Mouse (Mus musculus): ENCODE measurements around the gene Tbc1d1.
A peak's percentile ranks its signal among the peaks of the same experiment; 100 is the strongest.

Tbc1d1 gene

DNA sequence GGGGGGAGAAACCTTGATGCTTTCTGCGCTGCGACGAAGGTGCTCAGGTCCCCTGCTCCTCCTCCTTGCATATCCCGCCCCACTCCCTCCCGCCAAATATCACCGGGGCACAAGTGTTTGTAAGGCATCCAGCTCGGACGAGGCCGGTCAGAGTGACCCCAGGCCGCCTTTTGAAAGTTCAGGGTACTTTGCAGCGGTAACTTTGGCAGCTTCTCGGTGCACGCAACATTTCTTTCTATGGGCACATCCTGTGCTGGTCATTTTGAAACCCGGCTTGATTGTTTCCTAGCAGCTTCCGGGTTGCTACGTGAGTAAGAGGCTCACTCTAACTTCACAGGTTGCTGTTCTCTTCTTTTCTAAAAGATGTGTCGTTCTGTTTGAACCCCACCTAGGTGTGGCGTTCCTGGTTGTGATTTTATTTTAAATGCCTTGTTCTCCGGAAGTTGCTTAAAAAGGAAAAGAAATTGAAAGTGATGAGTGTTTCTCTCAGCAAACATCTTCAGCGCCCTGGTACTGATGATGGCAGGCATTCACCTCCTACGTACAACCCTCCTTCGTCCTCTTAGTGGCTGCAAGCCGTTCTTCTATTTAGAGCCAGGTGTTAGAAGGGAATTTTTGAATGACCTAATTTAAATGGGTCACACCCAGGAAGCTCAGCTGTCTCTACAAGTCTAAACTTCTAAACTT lies 4.7 kb downstream of the Tbc1d1 start:
- peak; percentile 16 for DNase-seq (ENCODE audit: low spot score)

GRCm38 (mm10) chr5:64161917-64162316 lies 5.8 kb downstream of the Tbc1d1 start:
- no peak for DNase-seq (ENCODE audit: low spot score)

DNA sequence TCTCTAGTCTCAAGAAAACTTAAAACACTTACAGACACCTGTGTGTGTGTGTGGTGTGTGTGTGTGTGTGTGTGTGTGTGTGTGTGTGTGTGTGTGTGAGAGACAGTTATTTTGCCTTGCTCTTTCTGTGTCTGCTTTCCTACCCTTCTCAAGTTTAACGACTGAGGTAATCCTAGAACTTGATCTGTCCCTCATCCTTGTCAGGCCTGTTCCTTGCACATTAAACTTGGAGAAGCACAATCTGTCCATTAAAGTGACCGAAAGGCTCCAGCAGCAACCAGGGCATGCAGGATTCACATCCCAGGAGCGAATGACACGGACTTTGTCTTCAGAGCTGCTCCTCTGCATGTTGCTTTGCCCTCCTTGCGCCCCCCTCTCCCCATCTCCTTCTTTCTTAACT lies 6.5 kb downstream of the Tbc1d1 start:
- DNase-seq (ENCODE audit: low spot score) = no peak

GRCm38 (mm10) chr5:64164414-64164813 lies 8.3 kb downstream of the Tbc1d1 start:
- DNase-seq (ENCODE audit: low spot score) = no peak

GRCm38 (mm10) chr5:64165826-64166225 lies 9.7 kb downstream of the Tbc1d1 start:
- no peak for DNase-seq (ENCODE audit: low spot score)

DNA sequence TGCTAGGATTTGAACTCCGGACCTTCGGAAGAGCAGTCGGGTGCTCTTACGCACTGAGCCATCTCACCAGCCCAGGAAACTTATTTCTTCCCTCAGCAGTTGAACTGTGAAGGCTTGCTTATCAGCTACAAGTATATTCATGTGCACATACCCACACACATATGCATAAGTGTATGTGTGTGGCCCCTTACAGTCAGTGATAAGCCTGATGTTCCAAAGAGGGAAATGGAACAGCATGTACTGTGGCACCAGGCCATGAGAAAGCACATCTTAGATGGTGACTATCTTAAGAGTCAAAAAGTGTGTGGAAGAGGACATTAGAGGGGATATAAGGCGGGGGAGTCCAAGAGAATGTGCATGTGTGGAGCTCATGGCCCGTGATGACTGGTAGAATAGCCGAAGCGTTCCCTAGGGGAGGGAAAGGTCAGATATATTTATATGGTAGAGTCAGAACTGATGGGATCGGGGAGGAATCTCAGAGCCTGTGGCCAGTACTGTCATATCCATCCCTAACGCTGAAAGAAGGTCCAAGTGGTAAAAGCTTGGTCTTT lies 13.0 kb downstream of the Tbc1d1 start:
- no peak for DNase-seq (ENCODE audit: low spot score)

DNA sequence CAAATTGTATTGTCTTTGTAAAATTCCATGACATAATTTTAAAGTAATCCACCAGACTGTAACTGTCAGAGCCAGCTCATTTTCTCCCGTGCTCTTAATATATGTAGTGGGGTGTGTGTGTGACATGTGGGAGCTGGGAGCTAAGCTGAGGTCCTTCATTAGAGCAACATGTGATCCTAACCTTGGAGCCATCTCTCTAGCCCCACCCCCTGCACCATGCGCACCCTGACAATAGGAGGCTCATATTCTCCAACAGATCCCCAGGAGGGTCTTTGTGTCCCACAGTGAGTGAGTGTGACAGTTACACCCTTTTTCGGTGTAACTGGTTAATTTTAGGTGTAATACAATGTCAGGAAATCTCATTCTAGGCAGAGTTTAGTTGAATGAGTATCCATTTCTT lies 16.8 kb downstream of the Tbc1d1 start:
- no peak for DNase-seq (ENCODE audit: low spot score)

DNA sequence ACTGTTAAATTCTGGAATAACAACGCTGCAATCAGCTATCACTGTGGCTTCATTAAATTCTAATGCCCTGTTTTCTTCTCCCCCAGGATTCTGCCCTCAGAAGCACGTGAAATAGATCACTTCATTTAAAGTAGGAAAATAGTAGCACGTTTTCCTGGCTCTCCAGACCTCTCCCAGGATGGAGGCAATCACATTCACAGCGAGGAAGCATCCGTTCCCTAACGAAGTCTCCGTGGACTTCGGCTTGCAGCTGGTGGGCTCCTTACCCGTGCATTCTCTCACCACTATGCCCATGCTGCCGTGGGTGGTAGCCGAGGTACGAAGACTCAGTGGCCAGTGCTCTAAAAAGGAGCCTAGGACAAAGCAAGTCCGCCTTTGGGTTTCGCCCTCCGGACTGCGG lies 17.2 kb downstream of the Tbc1d1 start:
- DNase-seq (ENCODE audit: low spot score) = no peak

DNA sequence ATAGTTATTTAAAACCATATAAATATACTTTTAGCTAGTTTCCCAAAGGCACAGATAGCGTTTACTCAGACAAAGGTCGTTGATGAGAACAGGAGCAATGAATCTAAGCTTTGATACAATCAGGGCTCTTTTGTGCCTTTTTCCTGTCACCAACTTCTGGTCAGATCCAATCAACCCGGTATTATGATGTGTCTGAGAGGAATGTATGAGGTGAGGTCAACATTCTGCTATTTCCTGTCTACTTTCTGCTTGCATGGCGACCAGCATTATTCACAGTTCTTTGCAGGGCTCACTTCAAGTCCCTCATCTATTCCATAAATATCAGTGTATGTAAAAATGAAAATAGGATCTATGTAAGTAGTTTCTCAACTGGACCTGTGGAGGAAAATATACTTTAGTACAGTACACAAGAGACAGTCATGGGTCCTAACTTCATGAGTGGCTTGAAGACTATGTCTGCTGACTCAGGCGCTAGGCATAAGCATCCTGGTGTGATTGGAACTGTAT lies 18.4 kb downstream of the Tbc1d1 start:
- no peak for DNase-seq (ENCODE audit: low spot score)

GRCm38 (mm10) chr5:64180548-64180947 lies 24.4 kb downstream of the Tbc1d1 start:
- DNase-seq (ENCODE audit: low spot score) = no peak

- no peak for DNase-seq (ENCODE audit: low spot score)
Observed at GRCm38 (mm10) chr5:64183712-64184111, 27.6 kb downstream of the Tbc1d1 start.

DNA sequence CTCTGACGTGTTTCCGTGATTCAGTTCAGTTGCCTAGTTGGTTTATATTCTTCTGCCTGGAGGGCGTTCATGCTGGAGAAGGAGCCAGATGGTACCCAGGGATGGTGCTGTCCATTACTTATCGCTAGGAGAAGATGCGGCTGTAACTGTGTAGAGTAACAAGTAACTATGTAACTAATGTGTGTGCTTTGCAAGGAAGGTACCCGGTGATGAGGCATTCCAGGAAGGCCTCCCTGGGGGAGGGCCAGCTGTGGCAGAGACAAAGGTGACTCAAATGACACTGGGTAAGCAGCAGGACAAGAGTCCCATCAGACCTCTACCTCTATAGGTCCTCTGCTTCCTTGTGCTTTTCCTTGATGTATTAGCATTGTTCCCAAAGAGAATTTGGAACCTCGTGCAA lies 29.2 kb downstream of the Tbc1d1 start:
- DNase-seq (ENCODE audit: low spot score) = no peak

- no peak for DNase-seq (ENCODE audit: low spot score)
Observed at GRCm38 (mm10) chr5:64186566-64186965, 30.5 kb downstream of the Tbc1d1 start.

DNA sequence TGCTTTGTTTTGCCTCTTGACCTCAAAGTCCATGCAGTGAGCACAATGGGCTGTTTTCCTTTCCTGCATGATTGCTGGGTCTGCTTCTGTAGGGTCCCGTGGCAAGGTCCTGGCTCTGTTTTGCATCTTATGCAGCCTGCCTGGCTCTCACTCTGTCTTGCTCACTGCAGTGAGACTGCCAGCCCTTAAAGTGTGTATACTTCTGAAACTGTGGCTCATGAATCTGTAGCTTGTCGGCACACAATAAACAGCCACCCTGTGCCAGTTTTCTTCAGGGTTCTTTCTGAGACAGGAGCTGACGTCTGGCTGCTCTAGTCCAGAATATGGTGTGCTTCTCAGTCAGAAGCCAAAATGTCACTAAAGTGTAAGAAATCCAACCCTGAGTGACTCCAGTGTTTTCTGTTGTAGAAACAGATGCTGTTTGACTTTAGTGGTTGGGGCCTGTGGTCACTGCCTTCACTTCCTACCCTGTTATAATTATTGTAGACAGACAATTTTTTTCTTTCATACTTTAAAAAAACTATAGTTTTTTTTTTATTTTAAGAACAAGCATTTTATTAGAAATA lies 32.1 kb downstream of the Tbc1d1 start:
- DNase-seq (ENCODE audit: low spot score) = no peak

- no peak for DNase-seq (ENCODE audit: low spot score)
Observed at GRCm38 (mm10) chr5:64190892-64191291, 34.8 kb downstream of the Tbc1d1 start.

DNA sequence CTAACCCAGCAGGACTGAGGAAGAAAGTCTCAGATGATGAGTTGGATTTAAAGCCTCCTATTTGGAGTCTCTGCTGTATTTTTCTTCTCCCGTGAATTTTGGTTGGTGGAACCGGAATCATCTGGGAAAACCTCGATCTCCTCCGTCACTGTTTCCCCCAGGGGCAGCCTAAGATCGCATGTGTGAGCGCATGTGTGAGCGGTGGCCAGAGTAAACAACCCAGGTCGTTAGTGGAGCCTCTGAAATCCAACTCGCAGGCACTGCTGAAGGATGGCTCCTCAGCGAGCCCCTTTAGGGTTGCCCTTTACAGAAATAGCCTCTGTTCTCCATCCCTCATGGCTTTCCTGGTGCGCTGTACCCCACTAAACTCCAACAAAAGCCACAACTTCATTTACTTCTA lies 37.2 kb downstream of the Tbc1d1 start:
- DNase-seq (ENCODE audit: low spot score) = no peak

- no peak for DNase-seq (ENCODE audit: low spot score)
Observed at GRCm38 (mm10) chr5:64196250-64196865, 40.3 kb downstream of the Tbc1d1 start.

DNA sequence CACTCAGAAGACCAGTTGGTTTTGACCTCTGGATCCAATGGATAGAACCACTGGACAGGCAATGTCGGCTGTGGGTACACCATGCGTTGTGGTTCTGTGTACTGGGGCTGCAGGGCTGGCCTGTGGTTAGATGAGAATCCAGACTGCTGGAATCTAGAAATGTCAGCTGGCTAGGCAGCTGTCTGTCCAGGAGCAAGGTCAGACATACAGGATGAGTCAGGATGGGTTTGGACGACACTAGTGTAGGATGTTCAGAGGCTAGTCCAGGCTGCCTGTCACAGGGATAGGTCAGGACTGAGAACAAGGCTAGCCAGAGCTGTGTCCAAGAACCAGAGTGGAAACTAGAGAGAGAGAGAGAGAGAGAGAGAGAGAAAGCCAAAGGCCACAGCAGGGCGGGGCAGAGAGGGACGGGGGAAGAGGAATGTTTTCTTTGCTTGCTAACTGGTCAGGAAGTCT lies 40.8 kb downstream of the Tbc1d1 start:
- DNase-seq (ENCODE audit: low spot score) = no peak

GRCm38 (mm10) chr5:64198624-64199023 lies 42.5 kb downstream of the Tbc1d1 start:
- DNase-seq (ENCODE audit: low spot score) = no peak

DNA sequence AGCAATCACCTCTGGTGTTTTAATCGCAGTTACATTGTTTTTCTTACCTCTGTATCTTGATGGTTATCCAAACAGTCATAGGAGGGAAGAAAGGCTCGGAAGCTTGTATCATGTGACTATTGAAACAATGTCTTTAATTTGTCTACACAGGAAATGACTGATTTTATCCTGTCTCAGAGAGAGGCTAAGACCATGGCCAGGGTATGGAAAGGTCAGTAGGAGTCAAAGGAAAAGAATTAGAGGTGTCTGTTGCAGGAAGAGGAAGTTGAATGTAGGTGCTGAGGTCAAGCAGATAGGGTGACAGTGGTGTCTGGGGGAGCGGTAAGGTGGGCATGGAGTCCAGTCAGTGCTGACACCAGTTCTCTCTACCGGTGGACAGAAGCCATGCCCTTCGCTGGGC lies 45.0 kb downstream of the Tbc1d1 start:
- DNase-seq (ENCODE audit: low spot score) = no peak

DNA sequence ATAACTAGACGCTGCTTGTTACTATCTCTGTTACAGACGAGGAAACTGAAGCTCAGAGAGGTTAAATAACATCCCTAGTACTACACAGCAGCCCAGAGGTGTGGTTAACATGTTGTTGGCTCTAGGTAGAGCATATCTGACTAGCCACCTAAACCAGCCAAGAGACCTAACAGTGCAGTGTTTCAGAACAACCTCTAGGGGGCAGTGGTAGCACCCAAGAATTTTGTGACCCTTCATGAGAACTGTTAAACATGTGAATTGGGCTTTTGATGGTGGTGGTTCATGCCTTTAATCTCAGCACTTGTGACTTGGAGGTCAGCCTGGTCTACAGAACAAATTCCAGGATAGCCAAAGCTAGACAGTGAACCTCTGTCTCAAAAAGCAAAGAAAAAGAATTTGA lies 46.2 kb downstream of the Tbc1d1 start:
- DNase-seq (ENCODE audit: low spot score) = no peak

DNA sequence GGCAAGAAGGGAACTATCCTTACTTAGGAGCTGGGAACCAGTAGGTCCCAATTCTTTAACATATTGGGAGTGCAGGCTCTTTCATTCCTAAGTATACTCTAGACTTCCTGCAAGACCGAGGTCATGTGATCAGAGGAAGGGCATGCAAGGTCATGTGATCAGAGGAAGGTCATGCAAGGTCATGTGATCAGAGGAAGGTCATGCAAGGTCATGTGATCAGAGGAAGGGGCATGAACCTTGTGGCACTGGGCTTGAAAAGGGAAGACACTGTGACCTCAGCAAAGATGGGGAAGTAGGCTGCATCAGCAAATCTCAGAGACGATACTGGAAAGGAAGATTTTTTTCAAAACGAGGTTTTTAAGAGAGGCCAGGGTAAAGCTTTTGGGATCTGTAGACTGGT lies 49.5 kb downstream of the Tbc1d1 start:
- no peak for DNase-seq (ENCODE audit: low spot score)

DNA sequence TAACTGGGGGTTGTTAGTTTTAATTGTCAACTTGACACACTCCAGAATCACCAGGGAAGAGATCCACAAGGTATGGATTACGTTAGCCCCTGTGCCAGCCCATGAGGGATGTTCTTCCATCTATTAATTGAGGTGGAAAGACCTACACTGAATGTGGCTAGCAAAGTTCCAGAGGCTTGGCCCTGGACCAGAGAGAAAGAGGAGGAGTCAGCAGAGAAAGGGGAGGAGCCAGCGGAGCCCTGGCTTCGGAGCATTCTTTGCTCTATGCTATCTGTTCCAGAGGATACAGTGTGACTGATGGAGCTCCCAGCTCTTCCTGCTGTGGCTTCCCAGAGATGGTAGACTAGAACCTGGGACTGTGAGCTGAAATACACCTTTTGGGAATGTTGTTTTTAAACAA lies 50.3 kb downstream of the Tbc1d1 start:
- no peak for DNase-seq (ENCODE audit: low spot score)

All from ovary, postnatal 36 days (tissue).